Mouse (Mus musculus): ENCODE data around the gene Ubap1l. TPM values are rescaled to one million over a fixed set of nuclear protein-coding genes. Genes with fewer than 3 reads are reported as not detected.

Gene Ubap1l
- polyA plus RNA-seq (2015; fragmentation: Nextera tagmentation; extraction: Ambion mirVana) = 0.31 and 0.98 TPM in 2 replicates

- Histone ChIP-seq H3K4me2 (ENCODE audit: low read length) (no peak within 1 kb of the TSS), H3K9me3 (ENCODE audit: control insufficient read depth, low read length) (no peaks in the 10 kb centered on the region), H3K9ac (replicated peaks; ENCODE audit: low read depth, low read length) (no peak within 1 kb of the TSS), H3K4me1 (replicated peaks; ENCODE audit: control insufficient read depth, insufficient read depth, low read length) (no peaks in the 10 kb centered on the region), H3K27ac (ENCODE audit: low read length) (no peak within 1 kb of the TSS), H3K36me3 (ENCODE audit: control insufficient read depth, insufficient read depth) (peaks cover 40% of the 10 kb centered on the region), H3K4me3 (replicated peaks; ENCODE audit: low read length) (no peak within 1 kb of the TSS), H3K27me3 (replicated peaks; ENCODE audit: control insufficient read depth, insufficient read depth, low read length) (no peaks in the 10 kb centered on the region)
- no peak for ATAC-seq
- 92% methylated on average over 16 of the region's 16 CpGs for WGBS
Measured at GRCm38 (mm10) chr9:65360641-65361448, at the start of gene Ubap1l. Gene Ubap1l (plus strand): TSS chr9:65361041.

GRCm38 (mm10) chr9:65312669-65313357, 48.0 kb upstream of the Ubap1l start:
- Histone ChIP-seq H3K9ac (replicated peaks; ENCODE audit: low read depth, low read length) (no peak overlapping the region), H3K36me3 (ENCODE audit: control insufficient read depth, insufficient read depth) (peaks cover 21% of the 10 kb centered on the region), H3K4me2 (ENCODE audit: low read length) (no peak overlapping the region), H3K4me3 (replicated peaks; ENCODE audit: low read length) (no peak overlapping the region), H3K27me3 (replicated peaks; ENCODE audit: control insufficient read depth, insufficient read depth, low read length) (no peaks in the 10 kb centered on the region), H3K27ac (ENCODE audit: low read length) (no peak overlapping the region), H3K9me3 (ENCODE audit: control insufficient read depth, low read length) (no peaks in the 10 kb centered on the region), H3K4me1 (replicated peaks; ENCODE audit: control insufficient read depth, insufficient read depth, low read length) (no peaks in the 10 kb centered on the region)
- WGBS = 96% methylated on average over 4 of the region's 4 CpGs
- no peak for ATAC-seq

- 97% methylated on average over 1 of the region's 1 CpGs for WGBS
- H3K36me3 ChIP-seq (ENCODE audit: control insufficient read depth, insufficient read depth) = peaks cover 21% of the 10 kb centered on the region
Measured at GRCm38 (mm10) chr9:65313846-65314245, 47.0 kb upstream of the Ubap1l start.

GRCm38 (mm10) chr9:65322255-65322900, 38.5 kb upstream of the Ubap1l start:
- WGBS = 91% methylated on average over 11 of the region's 11 CpGs
- Histone ChIP-seq H3K4me1 (replicated peaks; ENCODE audit: control insufficient read depth, insufficient read depth, low read length) (no peaks in the 10 kb centered on the region), H3K9ac (replicated peaks; ENCODE audit: low read depth, low read length) (no peak overlapping the region), H3K27ac (ENCODE audit: low read length) (no peak overlapping the region), H3K4me3 (replicated peaks; ENCODE audit: low read length) (no peak overlapping the region), H3K36me3 (ENCODE audit: control insufficient read depth, insufficient read depth) (peaks cover 38% of the 10 kb centered on the region), H3K4me2 (ENCODE audit: low read length) (no peak overlapping the region), H3K27me3 (replicated peaks; ENCODE audit: control insufficient read depth, insufficient read depth, low read length) (no peaks in the 10 kb centered on the region), H3K9me3 (ENCODE audit: control insufficient read depth, low read length) (no peaks in the 10 kb centered on the region)
- no peak for ATAC-seq

More at GRCm38 (mm10) chr9:65313846-65314245, 47.0 kb upstream of the Ubap1l start:
- no peak for ATAC-seq
- no peaks in the 10 kb centered on the region for H3K9me3 ChIP-seq (ENCODE audit: control insufficient read depth, low read length)
- H3K27me3 ChIP-seq (replicated peaks; ENCODE audit: control insufficient read depth, insufficient read depth, low read length) = no peaks in the 10 kb centered on the region
- H3K27ac ChIP-seq (ENCODE audit: low read length) = no peak overlapping the region
- no peak overlapping the region for H3K4me3 ChIP-seq (replicated peaks; ENCODE audit: low read length)
- no peaks in the 10 kb centered on the region for H3K4me1 ChIP-seq (replicated peaks; ENCODE audit: control insufficient read depth, insufficient read depth, low read length)
- H3K9ac ChIP-seq (replicated peaks; ENCODE audit: low read depth, low read length) = no peak overlapping the region
- H3K4me2 ChIP-seq (ENCODE audit: low read length) = no peak overlapping the region

GRCm38 (mm10) chr9:65325971-65326370, 34.9 kb upstream of the Ubap1l start:
- H3K9ac ChIP-seq (replicated peaks; ENCODE audit: low read depth, low read length) = no peak overlapping the region
- H3K36me3 ChIP-seq (ENCODE audit: control insufficient read depth, insufficient read depth) = peaks cover 32% of the 10 kb centered on the region
- H3K27ac ChIP-seq (ENCODE audit: low read length) = no peak overlapping the region
- no peaks in the 10 kb centered on the region for H3K4me1 ChIP-seq (replicated peaks; ENCODE audit: control insufficient read depth, insufficient read depth, low read length)
- no peak for ATAC-seq
- H3K4me2 ChIP-seq (ENCODE audit: low read length) = no peak overlapping the region
- H3K9me3 ChIP-seq (ENCODE audit: control insufficient read depth, low read length) = no peaks in the 10 kb centered on the region
- H3K27me3 ChIP-seq (replicated peaks; ENCODE audit: control insufficient read depth, insufficient read depth, low read length) = no peaks in the 10 kb centered on the region
- H3K4me3 ChIP-seq (replicated peaks; ENCODE audit: low read length) = no peak overlapping the region

GRCm38 (mm10) chr9:65327371-65327770, 33.5 kb upstream of the Ubap1l start:
- no peaks in the 10 kb centered on the region for H3K9me3 ChIP-seq (ENCODE audit: control insufficient read depth, low read length)
- 95% methylated on average over 2 of the region's 2 CpGs for WGBS
- peaks cover 25% of the 10 kb centered on the region for H3K36me3 ChIP-seq (ENCODE audit: control insufficient read depth, insufficient read depth)

GRCm38 (mm10) chr9:65333958-65334357, 26.9 kb upstream of the Ubap1l start:
- no peak overlapping the region for H3K4me3 ChIP-seq (replicated peaks; ENCODE audit: low read length)
- H3K27me3 ChIP-seq (replicated peaks; ENCODE audit: control insufficient read depth, insufficient read depth, low read length) = no peaks in the 10 kb centered on the region
- no peak overlapping the region for H3K27ac ChIP-seq (ENCODE audit: low read length)
- H3K36me3 ChIP-seq (ENCODE audit: control insufficient read depth, insufficient read depth) = peaks cover 5% of the 10 kb centered on the region
- 89% methylated on average over 5 of the region's 5 CpGs for WGBS
- H3K4me1 ChIP-seq (replicated peaks; ENCODE audit: control insufficient read depth, insufficient read depth, low read length) = no peaks in the 10 kb centered on the region
- H3K4me2 ChIP-seq (ENCODE audit: low read length) = no peak overlapping the region
- H3K9ac ChIP-seq (replicated peaks; ENCODE audit: low read depth, low read length) = no peak overlapping the region
- H3K9me3 ChIP-seq (ENCODE audit: control insufficient read depth, low read length) = no peaks in the 10 kb centered on the region
- no peak for ATAC-seq

More at GRCm38 (mm10) chr9:65327371-65327770, 33.5 kb upstream of the Ubap1l start:
- Histone ChIP-seq H3K27me3 (replicated peaks; ENCODE audit: control insufficient read depth, insufficient read depth, low read length) (no peaks in the 10 kb centered on the region), H3K9ac (replicated peaks; ENCODE audit: low read depth, low read length) (no peak overlapping the region), H3K4me3 (replicated peaks; ENCODE audit: low read length) (no peak overlapping the region), H3K4me1 (replicated peaks; ENCODE audit: control insufficient read depth, insufficient read depth, low read length) (no peaks in the 10 kb centered on the region), H3K4me2 (ENCODE audit: low read length) (no peak overlapping the region), H3K27ac (ENCODE audit: low read length) (no peak overlapping the region)
- no peak for ATAC-seq

- H3K9ac ChIP-seq (replicated peaks; ENCODE audit: low read depth, low read length) = no peak overlapping the region
- no peaks in the 10 kb centered on the region for H3K4me1 ChIP-seq (replicated peaks; ENCODE audit: control insufficient read depth, insufficient read depth, low read length)
- no peaks in the 10 kb centered on the region for H3K9me3 ChIP-seq (ENCODE audit: control insufficient read depth, low read length)
- H3K27me3 ChIP-seq (replicated peaks; ENCODE audit: control insufficient read depth, insufficient read depth, low read length) = 0 out of 2 replicates have a peak, but pooled peaks cover 2% of the 10 kb centered on the region
- H3K4me3 ChIP-seq (replicated peaks; ENCODE audit: low read length) = no peak overlapping the region
- no peak overlapping the region for H3K4me2 ChIP-seq (ENCODE audit: low read length)
- WGBS = 82% methylated on average over 4 of the region's 4 CpGs
- H3K36me3 ChIP-seq (ENCODE audit: control insufficient read depth, insufficient read depth) = no peaks in the 10 kb centered on the region
- ATAC-seq = no peak
- H3K27ac ChIP-seq (ENCODE audit: low read length) = no peak overlapping the region
Measured at GRCm38 (mm10) chr9:65339146-65339545, 21.7 kb upstream of the Ubap1l start.

GRCm38 (mm10) chr9:65340414-65340813, 20.4 kb upstream of the Ubap1l start:
- no peak for ATAC-seq

More at GRCm38 (mm10) chr9:65340414-65340813, 20.4 kb upstream of the Ubap1l start:
- H3K4me1 ChIP-seq (replicated peaks; ENCODE audit: control insufficient read depth, insufficient read depth, low read length) = no peaks in the 10 kb centered on the region
- no peak overlapping the region for H3K4me2 ChIP-seq (ENCODE audit: low read length)
- H3K27ac ChIP-seq (ENCODE audit: low read length) = no peak overlapping the region
- H3K27me3 ChIP-seq (replicated peaks; ENCODE audit: control insufficient read depth, insufficient read depth, low read length) = 0 out of 2 replicates have a peak, but pooled peaks cover 2% of the 10 kb centered on the region
- H3K9ac ChIP-seq (replicated peaks; ENCODE audit: low read depth, low read length) = no peak overlapping the region
- H3K4me3 ChIP-seq (replicated peaks; ENCODE audit: low read length) = no peak overlapping the region
- no peaks in the 10 kb centered on the region for H3K9me3 ChIP-seq (ENCODE audit: control insufficient read depth, low read length)
- WGBS = 95% methylated on average over 2 of the region's 2 CpGs
- no peaks in the 10 kb centered on the region for H3K36me3 ChIP-seq (ENCODE audit: control insufficient read depth, insufficient read depth)

Data from forebrain, embryonic 16.5 days (tissue).